Mouse (Mus musculus) cerebellum, postnatal 10 days (tissue): Measurements from ENCODE around the gene Odc1.
"Not testable (repeated sequence)": the region's sequence is repeated elsewhere in the genome, so short reads cannot be mapped to it uniquely, and the experiment has no call there.

Experiments used
- DNase-seq, 2 experiments: peaks; one replicate each; pipeline ENCODE4 v3.0.0; 2021; ENCODE audit warnings: mixed read lengths in 2 of 2

Odc1 gene

GRCm38 (mm10) chr12:17544209-17545106, at the start of gene Odc1:
TSS of gene Odc1 (plus strand) at chr12:17544794.
- DNase-seq: peak; percentile 100

- no peak for DNase-seq
Observed at GRCm38 (mm10) chr12:17494809-17495208, 49.8 kb upstream of the Odc1 start.

GRCm38 (mm10) chr12:17495858-17496451, 48.6 kb upstream of the Odc1 start:
- peak; percentile 38 to 45 for DNase-seq

GRCm38 (mm10) chr12:17505620-17506074, 38.9 kb upstream of the Odc1 start:
- no peak for DNase-seq

- DNase-seq: no peak
Observed at GRCm38 (mm10) chr12:17506117-17506993, 38.2 kb upstream of the Odc1 start.

- peak in 1 of 2 experiments; percentile 12 for DNase-seq
Observed at GRCm38 (mm10) chr12:17506994-17507542, 37.5 kb upstream of the Odc1 start.

GRCm38 (mm10) chr12:17509310-17509709, 35.3 kb upstream of the Odc1 start:
- no peak for DNase-seq

GRCm38 (mm10) chr12:17510158-17510557, 34.4 kb upstream of the Odc1 start:
- no peak for DNase-seq

GRCm38 (mm10) chr12:17511019-17511418, 33.6 kb upstream of the Odc1 start:
- DNase-seq: no peak

- peak in 1 of 2 experiments; percentile 6 for DNase-seq
Observed at GRCm38 (mm10) chr12:17529180-17529579, 15.4 kb upstream of the Odc1 start.

GRCm38 (mm10) chr12:17529726-17530125, 14.9 kb upstream of the Odc1 start:
- DNase-seq: no peak

GRCm38 (mm10) chr12:17530825-17531224, 13.8 kb upstream of the Odc1 start:
- DNase-seq: no peak

- no peak for DNase-seq
Observed at GRCm38 (mm10) chr12:17536222-17536621, 8.4 kb upstream of the Odc1 start.

GRCm38 (mm10) chr12:17537147-17537546, 7.4 kb upstream of the Odc1 start:
- no peak for DNase-seq

- DNase-seq: no peak
Observed at GRCm38 (mm10) chr12:17538087-17538486, 6.5 kb upstream of the Odc1 start.

- DNase-seq: no peak
Observed at GRCm38 (mm10) chr12:17539041-17539440, 5.6 kb upstream of the Odc1 start.

- DNase-seq: no peak
Observed at GRCm38 (mm10) chr12:17540040-17540552, 4.5 kb upstream of the Odc1 start.

- peak in 1 of 2 experiments; percentile 75 for DNase-seq
Observed at GRCm38 (mm10) chr12:17545107-17545571, 545 bp downstream of the Odc1 start.

- no peak for DNase-seq
Observed at GRCm38 (mm10) chr12:17545884-17546283, 1.3 kb downstream of the Odc1 start.

GRCm38 (mm10) chr12:17547552-17547951, 3.0 kb downstream of the Odc1 start:
- not testable (repeated sequence) for DNase-seq

- DNase-seq: peak; percentile 46 to 56
Observed at GRCm38 (mm10) chr12:17548505-17548904, 3.9 kb downstream of the Odc1 start.

GRCm38 (mm10) chr12:17549421-17549820, 4.8 kb downstream of the Odc1 start:
- not testable (repeated sequence) for DNase-seq
